Mouse (Mus musculus) midbrain, embryonic 10.5 days (tissue): ENCODE measurements around the gene Spon2. TPM values are rescaled to one million over a fixed set of nuclear protein-coding genes. Genes with fewer than 3 reads are reported as not detected.

ENCODE experiments used
- polyA plus RNA-seq: library from polyadenylated mRNA; unstranded; fragments of >200 nt; fragmentation: Nextera tagmentation; extraction: Ambion mirVana; gene quantifications from 2 replicates; pipeline ENCODE4 v1.2.1, GENCODE M21; 2016

Gene Spon2
- polyA plus RNA-seq, 1 experiment from 2014 or later = 3.4 TPM

Other genes with a start within 250 kb of the Spon2 start
- 457 and 467 TPM in 2 replicates for gene Ywhah, start 199.6 kb downstream of the Spon2 start, polyA plus RNA-seq
- gene Slc5a1, start 114.2 kb downstream of the Spon2 start, polyA plus RNA-seq = not detected in 2 replicates
- 484 and 530 TPM in 2 replicates for gene Ctbp1, start 56.5 kb upstream of the Spon2 start, polyA plus RNA-seq
- 177 and 182 TPM in 2 replicates for gene Maea, start 117.1 kb upstream of the Spon2 start, polyA plus RNA-seq
- 6.1 and 8.1 TPM in 2 replicates for gene Uvssa, start 160.1 kb upstream of the Spon2 start, polyA plus RNA-seq
- 0.11 TPM in 1 of 2 replicates, not detected in the other for gene Nkx1-1, start 215.5 kb upstream of the Spon2 start, polyA plus RNA-seq